Comparison of ENCODE assay signal across 33 mouse cellular contexts in genomic region chr6:99842723-99843122, GRCm38 (mm10).
"Had no signal": no experiment of that assay in that cellular context is flagged by ENCODE, and none has a peak within 500 bp of the region (broad histone marks: within the 10 kb centered on the region; RNA-seq: fewer than 3 reads in every experiment).

No protein-coding gene starts in this region.

- H3K27ac ChIP-seq: heart, embryonic 10.5 days; heart, embryonic 13.5 days; heart, embryonic 15.5 days; hindbrain, embryonic 13.5 days; hindbrain, embryonic 14.5 days; hindbrain, embryonic 15.5 days; hindbrain, postnatal 0 days; intestine, embryonic 15.5 days; kidney, embryonic 15.5 days; kidney, postnatal 0 days; layer of hippocampus, adult 2 months had no signal

- H3K4me3 ChIP-seq: heart, embryonic 10.5 days; heart, embryonic 12.5 days; heart, embryonic 13.5 days; heart, embryonic 15.5 days; hindbrain, embryonic 10.5 days; hindbrain, embryonic 13.5 days; hindbrain, embryonic 15.5 days; intestine, embryonic 15.5 days; kidney, embryonic 15.5 days; layer of hippocampus, adult 2 months had no signal

- H3K36me3 ChIP-seq: heart, embryonic 10.5 days; heart, embryonic 12.5 days; heart, embryonic 13.5 days; heart, embryonic 15.5 days; hindbrain, embryonic 10.5 days; hindbrain, embryonic 13.5 days; hindbrain, embryonic 15.5 days; intestine, embryonic 15.5 days; kidney, embryonic 15.5 days had no signal

- H3K4me2 ChIP-seq: heart, embryonic 11.5 days; heart, embryonic 12.5 days; heart, embryonic 13.5 days; heart, embryonic 15.5 days; hindbrain, embryonic 13.5 days; hindbrain, embryonic 14.5 days; hindbrain, embryonic 15.5 days; intestine, embryonic 15.5 days; kidney, embryonic 15.5 days had no signal

- H3K9me3 ChIP-seq: heart, embryonic 10.5 days; heart, embryonic 12.5 days; heart, embryonic 13.5 days; heart, embryonic 15.5 days; hindbrain, embryonic 10.5 days; hindbrain, embryonic 13.5 days; hindbrain, embryonic 15.5 days; intestine, embryonic 15.5 days; kidney, embryonic 15.5 days had no signal

- H3K27me3 ChIP-seq: hindbrain, embryonic 15.5 days; intestine, embryonic 15.5 days had no signal

- ATAC-seq: hindbrain, postnatal 0 days; inflammation-experienced regulatory T-cells, adult 6 months; intestine, embryonic 15.5 days; intestine, embryonic 16.5 days; intestine, postnatal 0 days had no signal

- H3K9ac ChIP-seq: heart, embryonic 12.5 days; heart, embryonic 13.5 days; heart, embryonic 15.5 days; hindbrain, embryonic 14.5 days; hindbrain, embryonic 15.5 days; intestine, embryonic 15.5 days; kidney, embryonic 15.5 days had no signal

- DNase-seq: heart, postnatal 10 days; heart, postnatal 14 days; heart, postnatal 36 days; heart, postnatal 4 days; kidney, adult 11 months; kidney, adult 18-20 months; kidney, adult 2 months; kidney, adult 8-10 months; kidney, adult 9 months; kidney, postnatal 10 days; kidney, postnatal 14 days; kidney, postnatal 25 days; kidney, postnatal 36 days; kidney, postnatal 4 days; layer of hippocampus, adult 9-11 months; layer of hippocampus, postnatal 36 days had no signal

- H3K4me1 ChIP-seq: heart, embryonic 10.5 days; heart, embryonic 12.5 days; heart, embryonic 13.5 days; heart, embryonic 15.5 days; intestine, embryonic 15.5 days had no signal
